Mouse (Mus musculus) spleen, postnatal 36 days (tissue): ENCODE measurements around the gene Acbd6.
A peak's percentile ranks its signal among the peaks of the same experiment; 100 is the strongest.

Experiments
- DNase-seq, 2 experiments: peaks; one replicate each; pipeline ENCODE4 v3.0.0; 2022; ENCODE audit warnings: low spot score in 2 of 2, mixed read lengths in 1 of 2

Acbd6 gene

GRCm38 (mm10) chr1:155558012-155558842 lies at the start of gene Acbd6:
Acbd6 (plus strand) TSS chr1:155558120.
- peak; percentile 69 to 76 for DNase-seq

- DNase-seq: no peak
These were observed 47.7 kb upstream of the Acbd6 start for GRCm38 (mm10) chr1:155510263-155510662.

GRCm38 (mm10) chr1:155515866-155516265 lies 42.1 kb upstream of the Acbd6 start:
- DNase-seq: no peak

GRCm38 (mm10) chr1:155516594-155516993 lies 41.3 kb upstream of the Acbd6 start:
- DNase-seq: peak in 1 of 2 experiments; percentile 24

GRCm38 (mm10) chr1:155517060-155517459 lies 40.9 kb upstream of the Acbd6 start:
- DNase-seq: no peak

GRCm38 (mm10) chr1:155520285-155520684 lies 37.6 kb upstream of the Acbd6 start:
- no peak for DNase-seq

- no peak for DNase-seq
These were observed 35.4 kb upstream of the Acbd6 start for GRCm38 (mm10) chr1:155522493-155522892.

GRCm38 (mm10) chr1:155526176-155526575 lies 31.7 kb upstream of the Acbd6 start:
- DNase-seq: no peak

GRCm38 (mm10) chr1:155527027-155527786 lies 30.7 kb upstream of the Acbd6 start:
- no peak for DNase-seq

GRCm38 (mm10) chr1:155527787-155528158 lies 30.1 kb upstream of the Acbd6 start:
- no peak for DNase-seq

- DNase-seq: no peak
These were observed 29.4 kb upstream of the Acbd6 start for GRCm38 (mm10) chr1:155528405-155529119.

- DNase-seq: no peak
These were observed 28.6 kb upstream of the Acbd6 start for GRCm38 (mm10) chr1:155529120-155529963.

GRCm38 (mm10) chr1:155530561-155531457 lies 27.1 kb upstream of the Acbd6 start:
- no peak for DNase-seq

GRCm38 (mm10) chr1:155532396-155532795 lies 25.5 kb upstream of the Acbd6 start:
- no peak for DNase-seq

- DNase-seq: no peak
These were observed 24.9 kb upstream of the Acbd6 start for GRCm38 (mm10) chr1:155532833-155533688.

GRCm38 (mm10) chr1:155533689-155533965 lies 24.3 kb upstream of the Acbd6 start:
- no peak for DNase-seq

GRCm38 (mm10) chr1:155537005-155537642 lies 20.8 kb upstream of the Acbd6 start:
- DNase-seq: peak; percentile 18 to 19

GRCm38 (mm10) chr1:155538006-155538405 lies 19.9 kb upstream of the Acbd6 start:
- no peak for DNase-seq

GRCm38 (mm10) chr1:155557642-155558011 lies 293 bp upstream of the Acbd6 start:
- no peak for DNase-seq
